Mouse (Mus musculus) megakaryocyte-erythroid progenitor cell, adult 5-6 weeks (primary cell): Measurements from ENCODE around the gene Tnrc6a. TPM values are rescaled to one million over a fixed set of nuclear protein-coding genes. Genes with fewer than 3 reads are reported as not detected.

Source experiments
- ATAC-seq: replicated peaks from 2 replicates; pipeline ENCODE4 v1.8.0; 2016; ENCODE audit warnings: mild to moderate bottlenecking, inconsistent platforms; ENCODE audit not compliant: severe bottlenecking, poor library complexity, low FRiP score, low TSS enrichment
- total RNA-seq, 2 experiments: library from RNA; stranded (forward) in 1 of 2; stranded (reverse) in 1 of 2; fragments of 200-1000, 215-1000 nt in 1 of 2; fragments of >200 nt in 1 of 2; fragmentation: Nextera tagmentation in 1 of 2; gene quantifications; 2 replicates each; pipeline ENCODE4 v1.2.3; 2014 to 2017

The Tnrc6a gene
- total RNA-seq, 2 experiments from 2014 or later: 37.3 to 59.2 TPM

- ATAC-seq: no peak
These were observed 91.5 kb downstream of the Tnrc6a start for GRCm38 (mm10) chr7:123215138-123215537.

GRCm38 (mm10) chr7:123217448-123218354 is 94.0 kb downstream of the Tnrc6a start:
- ATAC-seq: no peak

GRCm38 (mm10) chr7:123218620-123219019 is 94.9 kb downstream of the Tnrc6a start:
- ATAC-seq: no peak

- no peak for ATAC-seq
These were observed 96.3 kb downstream of the Tnrc6a start for GRCm38 (mm10) chr7:123219781-123220632.

- ATAC-seq: no peak
These were observed 96.9 kb downstream of the Tnrc6a start for GRCm38 (mm10) chr7:123220633-123220942.

- ATAC-seq: no peak
These were observed 100.4 kb downstream of the Tnrc6a start for GRCm38 (mm10) chr7:123224076-123224475.

- ATAC-seq: no peak
These were observed 101.5 kb downstream of the Tnrc6a start for GRCm38 (mm10) chr7:123225159-123225558.

- peak; percentile 84 for ATAC-seq
These were observed 111.8 kb downstream of the Tnrc6a start for GRCm38 (mm10) chr7:123235449-123235848.

GRCm38 (mm10) chr7:123238621-123239020 is 114.9 kb downstream of the Tnrc6a start:
- ATAC-seq: no peak

- no peak for ATAC-seq
These were observed 116.4 kb downstream of the Tnrc6a start for GRCm38 (mm10) chr7:123240064-123240463.

- ATAC-seq: no peak
These were observed 118.6 kb downstream of the Tnrc6a start for GRCm38 (mm10) chr7:123242241-123242640.

GRCm38 (mm10) chr7:123244833-123245232 is 121.1 kb downstream of the Tnrc6a start:
- peak; percentile 65 for ATAC-seq

Other genes starting within 250 kb of the Tnrc6a start
- gene Rbbp6, start 158.2 kb upstream of the Tnrc6a start, total RNA-seq (2014; fragmentation: Nextera tagmentation): 120 and 143 TPM in 2 replicates
- 89.7 and 95.3 TPM in 2 replicates for gene Rbbp6, start 158.2 kb upstream of the Tnrc6a start, total RNA-seq (2017)
- gene Slc5a11, start 90.9 kb downstream of the Tnrc6a start, total RNA-seq (2014; fragmentation: Nextera tagmentation): not detected in 2 replicates
- not detected in 2 replicates for gene Slc5a11, start 90.9 kb downstream of the Tnrc6a start, total RNA-seq (2017)
- gene Lcmt1, start 245.9 kb downstream of the Tnrc6a start, total RNA-seq (2014; fragmentation: Nextera tagmentation): 36.2 and 57.0 TPM in 2 replicates
- gene Lcmt1, start 245.9 kb downstream of the Tnrc6a start, total RNA-seq (2017): 42.8 and 43.3 TPM in 2 replicates
- gene Arhgap17, start 246.0 kb downstream of the Tnrc6a start, total RNA-seq (2014; fragmentation: Nextera tagmentation): 17.8 and 30.5 TPM in 2 replicates
- 12.6 and 16.5 TPM in 2 replicates for gene Arhgap17, start 246.0 kb downstream of the Tnrc6a start, total RNA-seq (2017)